Mouse (Mus musculus) hindlimb bud, embryonic 11.5 days (tissue): ENCODE data around the gene Sf1.

Source experiments
- DNase-seq: peaks from one replicate; pipeline ENCODE4 v3.0.0-alpha.2; 2012; ENCODE audit warnings: low read depth, low spot score; ENCODE audit errors: extremely low spot score

Sf1 gene

GRCm38 (mm10) chr19:6373539-6374400 is 10.3 kb downstream of the Sf1 start:
- DNase-seq = no peak

GRCm38 (mm10) chr19:6374571-6374970 is 11.1 kb downstream of the Sf1 start:
- no peak for DNase-seq

GRCm38 (mm10) chr19:6375423-6376254 is 12.1 kb downstream of the Sf1 start:
- no peak for DNase-seq

GRCm38 (mm10) chr19:6376255-6376564 is 12.7 kb downstream of the Sf1 start:
- DNase-seq = no peak

GRCm38 (mm10) chr19:6376643-6377042 is 13.2 kb downstream of the Sf1 start:
- DNase-seq = no peak

GRCm38 (mm10) chr19:6377327-6378040 is 14.0 kb downstream of the Sf1 start:
- DNase-seq = no peak

- no peak for DNase-seq
Observed at GRCm38 (mm10) chr19:6380411-6381166, 17.1 kb downstream of the Sf1 start.

GRCm38 (mm10) chr19:6381238-6381637 is 17.7 kb downstream of the Sf1 start:
- no peak for DNase-seq

- DNase-seq = no peak
Observed at GRCm38 (mm10) chr19:6382323-6382924, 18.9 kb downstream of the Sf1 start.

- DNase-seq = no peak
Observed at GRCm38 (mm10) chr19:6383470-6383869, 20.0 kb downstream of the Sf1 start.

GRCm38 (mm10) chr19:6384128-6384527 is 20.6 kb downstream of the Sf1 start, which contains the start of gene Pygm:
TSS of gene Pygm (plus strand) at chr19:6384399.
- DNase-seq = no peak

GRCm38 (mm10) chr19:6384954-6385353 is 21.5 kb downstream of the Sf1 start:
- DNase-seq = no peak

- DNase-seq = no peak
Observed at GRCm38 (mm10) chr19:6385419-6385818, 21.9 kb downstream of the Sf1 start.

GRCm38 (mm10) chr19:6385821-6386220 is 22.3 kb downstream of the Sf1 start:
- DNase-seq = no peak

GRCm38 (mm10) chr19:6386234-6386633 is 22.7 kb downstream of the Sf1 start:
- no peak for DNase-seq

- DNase-seq = no peak
Observed at GRCm38 (mm10) chr19:6388006-6388405, 24.5 kb downstream of the Sf1 start.

GRCm38 (mm10) chr19:6389803-6390202 is 26.3 kb downstream of the Sf1 start:
- no peak for DNase-seq

GRCm38 (mm10) chr19:6390251-6390650 is 26.8 kb downstream of the Sf1 start:
- DNase-seq = no peak

GRCm38 (mm10) chr19:6392743-6393393 is 29.4 kb downstream of the Sf1 start:
- DNase-seq = no peak

GRCm38 (mm10) chr19:6393637-6394036 is 30.1 kb downstream of the Sf1 start:
- DNase-seq = no peak
